Mouse (Mus musculus) kidney, postnatal 10 days (tissue): ENCODE measurements at regions not wholly inside any gene's neighbourhood (a gene's known extent, or its start where the extent isn't known, plus 50 kb on each side); places are given as distances from the start of the nearest gene placed in this dataset.
"Not testable (repeated sequence)": the region's sequence is repeated elsewhere in the genome, so short reads cannot be mapped to it uniquely, and the experiment has no call there.

ENCODE experiments used
- DNase-seq: peaks from one replicate; pipeline ENCODE4 v3.0.0; 2021; ENCODE audit warnings: mixed read lengths

- DNase-seq = not testable (repeated sequence)
Measured at GRCm38 (mm10) chr2:17065149-17066145, 665.8 kb downstream of the Nebl start.
